Mouse (Mus musculus): ENCODE results near the gene Gm4907.
"Not testable (repeated sequence)": the region's sequence is repeated elsewhere in the genome, so short reads cannot be mapped to it uniquely, and the experiment has no call there.

The Gm4907 gene

DNA sequence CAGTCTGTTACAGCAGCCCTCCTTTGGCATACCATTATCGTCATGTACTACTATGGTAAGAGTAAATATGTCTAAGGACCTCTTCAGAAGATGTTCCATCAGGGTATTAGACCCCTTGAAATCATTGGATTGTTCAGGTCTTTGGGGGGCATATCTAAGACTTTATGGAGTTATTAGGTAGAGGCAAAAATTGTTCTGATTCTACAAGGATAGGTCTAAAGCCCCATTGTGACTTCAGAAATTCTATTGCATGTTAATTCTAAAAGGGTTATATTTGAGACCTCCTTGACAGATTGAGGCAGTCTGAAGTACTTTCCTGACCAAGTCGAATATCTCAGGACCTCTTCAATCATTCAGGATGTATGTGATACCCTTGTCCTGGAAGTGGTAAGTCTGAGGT lies at the start of gene Gm4907:
TSS of gene Gm4907 (plus strand) at position 301 of the 400 bp plus-strand sequence.
- in situ Hi-C loops (cut with MseI, MboI): not testable (repeated sequence)

DNA sequence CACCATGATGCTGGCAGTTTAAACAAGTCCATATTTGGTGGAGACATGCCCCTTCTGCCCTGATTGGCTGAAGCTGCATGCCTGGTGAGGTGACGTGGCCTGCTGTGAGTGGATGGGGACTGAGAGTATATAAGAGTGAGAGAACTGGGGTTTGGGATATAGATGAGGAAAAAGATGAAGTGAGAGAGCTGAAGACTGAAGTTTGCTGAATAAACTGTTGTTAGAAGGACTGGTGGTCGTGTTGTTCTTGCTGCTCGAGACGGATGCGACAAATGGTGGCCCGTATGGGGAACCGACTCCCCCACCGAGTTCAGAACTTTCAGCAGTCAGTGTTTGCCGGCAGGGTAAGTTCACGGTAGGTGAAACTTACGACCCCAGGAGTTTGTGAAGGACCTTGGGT lies 48.6 kb upstream of the Gm4907 start:
- in situ Hi-C loops (cut with MseI, MboI): not testable (repeated sequence)

DNA sequence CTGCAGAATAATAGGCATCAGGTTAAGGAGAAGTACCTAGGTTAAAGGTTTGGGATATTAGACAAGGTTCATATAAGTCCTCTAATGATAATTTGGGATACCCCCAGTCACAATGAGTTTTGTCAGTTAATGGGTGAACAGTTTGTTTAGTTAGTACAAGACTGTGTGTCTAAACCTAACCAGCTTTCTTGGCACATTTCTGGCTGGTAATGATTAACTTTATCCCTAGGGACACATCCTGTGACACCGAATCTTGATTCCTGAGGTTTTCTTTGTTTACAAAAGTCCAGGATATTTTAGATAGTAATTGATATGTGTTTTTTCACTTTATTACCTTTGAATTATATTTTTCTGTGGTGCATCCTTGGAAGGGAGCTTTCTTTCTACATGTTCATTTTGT lies 41.4 kb upstream of the Gm4907 start:
- in situ Hi-C loops (cut with MseI, MboI): no loop called here

GRCm38 (mm10) chrX:23954161-23954560 lies 71.8 kb downstream of the Gm4907 start:
- in situ Hi-C loops (cut with MseI, MboI): no loop called here
